11 mouse cellular contexts compared by ENCODE assay signal in the genomic region with DNA sequence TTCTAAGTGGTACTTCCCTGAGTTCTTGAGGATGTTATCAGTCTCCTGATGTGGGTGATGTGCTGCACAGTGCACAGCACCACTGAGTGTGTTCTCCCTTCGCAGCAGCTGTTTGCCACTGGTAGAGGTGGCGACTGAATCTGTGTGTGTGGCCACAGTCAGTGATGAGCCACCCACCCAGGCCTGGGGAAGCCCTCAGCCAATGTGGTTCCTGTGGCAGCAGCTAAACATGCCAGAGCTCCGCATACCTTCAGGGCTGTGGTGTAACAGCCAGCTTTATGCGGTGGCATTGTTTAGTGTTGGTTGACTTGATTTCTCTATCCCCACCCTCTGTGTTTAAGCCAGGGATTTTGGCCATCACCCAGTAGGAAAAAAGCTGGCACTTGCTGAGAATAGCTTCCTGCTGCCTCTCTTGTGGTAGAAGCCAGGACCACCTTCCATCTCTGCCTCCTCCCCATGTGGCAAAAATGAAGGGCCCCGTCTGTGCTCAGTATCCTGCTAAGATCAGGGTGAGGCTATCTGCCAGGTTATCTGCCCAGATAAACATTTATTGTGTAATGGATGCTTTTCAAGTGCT.
DNase-seq lines count a peak whose midpoint lies in the region; ATAC-seq and TF ChIP-seq lines count a peak whose summit lies in the region.
"Had no signal": no experiment of that assay in that cellular context is flagged by ENCODE, and none has a peak within 500 bp of the region (broad histone marks: within the 10 kb centered on the region; RNA-seq: fewer than 3 reads in every experiment).

No protein-coding gene starts in this region.

- 0 out of 2 replicates have a peak, but pooled peaks have one; percentile 3 for ATAC-seq in common myeloid progenitor, adult 5-6 weeks (replicated peaks; ENCODE audit: low read depth, poor library complexity, severe bottlenecking)

- H3K27ac ChIP-seq in cerebellum, adult 2 months (ENCODE audit: insufficient read depth, low read length), result no peak overlapping the region
- H3K27ac ChIP-seq in left cerebral cortex, adult 2 months, result peak overlapping the region; percentile 51; the same call in 1 of the 2 replicates

- no peaks in the 10 kb centered on the region for H3K27me3 ChIP-seq in cerebellum, adult 2 months (ENCODE audit: control insufficient read depth, insufficient read depth, low read length)

- intact Hi-C loops in left cerebral cortex, adult 2 months (cut with DNase I), result no loop called here

- peaks cover 9% of the 10 kb centered on the region; the same call in 1 of the 2 replicates for H3K4me1 ChIP-seq in cerebellum, adult 2 months (ENCODE audit: control insufficient read depth, insufficient read depth, low read length)

- no peak for TF ChIP-seq CTCF in cerebellum, adult 2 months (IDR thresholded peaks at IDR 0.05; ENCODE audit: borderline replicate concordance, insufficient read depth, low read depth, low read length)
- no peak for TF ChIP-seq CTCF in left cerebral cortex, adult 2 months (IDR thresholded peaks at IDR 0.05)

- 36% methylated on average over 5 of the region's 5 CpGs for WGBS in cerebellum, adult 2 months

- DNase-seq in cerebellum, adult 2 months, result peak; percentile 20 to 32
- no peak for DNase-seq in cerebellum, postnatal 36 days
- DNase-seq in left cerebral cortex, adult 2 months (ENCODE audit: extremely low spot score in 1 of 2, low spot score in 2 of 2), result no peak
- DNase-seq in left cerebral cortex, adult 9 months (ENCODE audit: low spot score in 2 of 2), result no peak
- peak; percentile 18 for DNase-seq in 3T3-L1 (ENCODE audit: low read depth, low spot score)
- DNase-seq in B cell, adult 2 months, result no peak
- DNase-seq in embryo, embryonic 9.5 days (ENCODE audit: extremely low spot score), result no peak
- DNase-seq: adrenal gland, adult 8-10 months; kidney, adult 18-20 months; spleen, adult 18-20 months had no signal

- TF ChIP-seq POLR2A in cerebellum, adult 2 months (IDR thresholded peaks at IDR 0.05; ENCODE audit: borderline replicate concordance, insufficient read depth, low read length), result no peak

- H3K4me3 ChIP-seq in cerebellum, adult 2 months (replicated peaks; ENCODE audit: insufficient read depth, low read depth, low read length), result no peak overlapping the region
- no peak overlapping the region for H3K4me3 ChIP-seq in left cerebral cortex, adult 2 months

Comparison
In these comparisons a context has a peak if more than half of its experiments do, and no peak if none do; other contexts are left out.
1. DNase-seq: peak in cerebellum, adult 2 months (2 of 2) and 3T3-L1 (single experiment); none in cerebellum, postnatal 36 days (0 of 2), left cerebral cortex, adult 2 months (0 of 2), left cerebral cortex, adult 9 months (0 of 2), B cell, adult 2 months (0 of 2) and embryo, embryonic 9.5 days (single experiment).